Mouse (Mus musculus): ENCODE results near the gene Olfr885.

The Olfr885 gene

GRCm38 (mm10) chr9:38061022-38061421, at the start of gene Olfr885:
Gene Olfr885, plus strand, starts transcription at chr9:38061322.
- DNase-seq (ENCODE audit: low read depth in 1 of 2, low spot score in 2 of 2) = no peak

GRCm38 (mm10) chr9:38025508-38025907, 35.6 kb upstream of the Olfr885 start, which contains the start of gene Olfr883:
Gene Olfr883, plus strand, starts transcription at chr9:38025808.
- no peak for DNase-seq (ENCODE audit: low read depth in 1 of 2, low spot score in 2 of 2)

GRCm38 (mm10) chr9:38046255-38046654, 14.9 kb upstream of the Olfr885 start, which contains the start of gene Olfr884:
Gene Olfr884, plus strand, starts transcription at chr9:38046555.
- DNase-seq (ENCODE audit: low read depth in 1 of 2, low spot score in 2 of 2) = no peak

GRCm38 (mm10) chr9:38083772-38084171, 22.6 kb downstream of the Olfr885 start, which contains the start of gene Olfr887:
Gene Olfr887, plus strand, starts transcription at chr9:38084072.
- no peak for DNase-seq (ENCODE audit: low read depth in 1 of 2, low spot score in 2 of 2)

- DNase-seq (ENCODE audit: low read depth in 1 of 2, low spot score in 2 of 2) = no peak
These were observed 46.7 kb downstream of the Olfr885 start, which contains the start of gene Olfr888 for GRCm38 (mm10) chr9:38107828-38108227. Gene Olfr888, plus strand, starts transcription at chr9:38108128.
